Mouse (Mus musculus) thymus, adult 2 months (tissue): ENCODE results near the gene Pdlim4.

ENCODE experiments used
- CTCF ChIP-seq: fragments of 200-500 bp; IDR thresholded peaks from 2 replicates; pipeline ENCODE4 v1.5.1; 2012; ENCODE audit warnings: mild to moderate bottlenecking, control low read depth, low read length, moderate library complexity, borderline replicate concordance; ENCODE audit not compliant: control insufficient read depth, poor library complexity, insufficient read depth; ENCODE audit errors: extremely low read depth
- POLR2A ChIP-seq: fragments of 200-500 bp; IDR thresholded peaks from 2 replicates; pipeline ENCODE4 v1.6.1; 2012; ENCODE audit warnings: mild to moderate bottlenecking, low read length, control low read depth, moderate library complexity; ENCODE audit not compliant: control insufficient read depth, poor library complexity, insufficient read depth; ENCODE audit errors: extremely low read depth

GRCm38 (mm10) chr11:54093000-54093399 is 24.2 kb upstream of the Pdlim4 start:
- no peak for TF ChIP-seq POLR2A
- no peak for TF ChIP-seq CTCF
